Mouse (Mus musculus): ENCODE measurements at regions not wholly inside any gene's neighbourhood (a gene's known extent, or its start where the extent isn't known, plus 50 kb on each side); places are given as distances from the start of the nearest gene placed in this dataset.

GRCm38 (mm10) chr5:116933105-116933504 is 182.8 kb downstream of the Suds3 start:
- TF ChIP-seq CTCF (IDR thresholded peaks at IDR 0.05; ENCODE audit: insufficient read depth, low read depth, low read length) (no peak), POLR2A (IDR thresholded peaks at IDR 0.05; ENCODE audit: insufficient read depth, low read depth, low read length) (no peak)
- H3K27ac ChIP-seq (ENCODE audit: insufficient read depth, low read depth, low read length) = no peak overlapping the region
- H3K4me1 ChIP-seq (ENCODE audit: control insufficient read depth, insufficient read depth, low read length) = peaks cover 12% of the 10 kb centered on the region
- 94% methylated on average over 5 of the region's 5 CpGs for WGBS
- H3K4me3 ChIP-seq (ENCODE audit: insufficient read depth, low read depth, low read length) = no peak overlapping the region

GRCm38 (mm10) chr5:116923761-116924160 is 192.2 kb downstream of the Suds3 start:
- TF ChIP-seq CTCF (IDR thresholded peaks at IDR 0.05; ENCODE audit: insufficient read depth, low read depth, low read length) = no peak
- no peak for TF ChIP-seq POLR2A (IDR thresholded peaks at IDR 0.05; ENCODE audit: insufficient read depth, low read depth, low read length)
- 77% methylated on average over 4 of the region's 4 CpGs for WGBS
- Histone ChIP-seq H3K4me3 (ENCODE audit: insufficient read depth, low read depth, low read length) (no peak overlapping the region), H3K27ac (ENCODE audit: insufficient read depth, low read depth, low read length) (no peak overlapping the region), H3K4me1 (ENCODE audit: control insufficient read depth, insufficient read depth, low read length) (no peaks in the 10 kb centered on the region)

- Histone ChIP-seq H3K27ac (ENCODE audit: insufficient read depth, low read depth, low read length) (no peak overlapping the region), H3K4me1 (ENCODE audit: control insufficient read depth, insufficient read depth, low read length) (no peaks in the 10 kb centered on the region), H3K4me3 (ENCODE audit: insufficient read depth, low read depth, low read length) (no peak overlapping the region)
- WGBS = 45% methylated on average over 17 of the region's 17 CpGs
- TF ChIP-seq POLR2A (IDR thresholded peaks at IDR 0.05; ENCODE audit: insufficient read depth, low read depth, low read length) (no peak), CTCF (IDR thresholded peaks at IDR 0.05; ENCODE audit: insufficient read depth, low read depth, low read length) (no peak)
Measured at GRCm38 (mm10) chr5:116922059-116922671, 193.7 kb downstream of the Suds3 start.

GRCm38 (mm10) chr5:116914876-116915275 is 201.0 kb downstream of the Suds3 start:
- Histone ChIP-seq H3K4me3 (ENCODE audit: insufficient read depth, low read depth, low read length) (no peak overlapping the region), H3K4me1 (ENCODE audit: control insufficient read depth, insufficient read depth, low read length) (peaks cover 14% of the 10 kb centered on the region; the same call in 1 of the 2 replicates), H3K27ac (ENCODE audit: insufficient read depth, low read depth, low read length) (no peak overlapping the region)
- 51% methylated on average over 12 of the region's 12 CpGs for WGBS
- no peak for TF ChIP-seq CTCF (IDR thresholded peaks at IDR 0.05; ENCODE audit: insufficient read depth, low read depth, low read length)

- TF ChIP-seq POLR2A (IDR thresholded peaks at IDR 0.05; ENCODE audit: insufficient read depth, low read depth, low read length) (no peak), CTCF (IDR thresholded peaks at IDR 0.05; ENCODE audit: insufficient read depth, low read depth, low read length) (no peak)
- 95% methylated on average over 5 of the region's 5 CpGs for WGBS
- no peak overlapping the region for H3K27ac ChIP-seq (ENCODE audit: insufficient read depth, low read depth, low read length)
- 0 out of 2 replicates have a peak, but pooled peaks cover 2% of the 10 kb centered on the region for H3K4me1 ChIP-seq (ENCODE audit: control insufficient read depth, insufficient read depth, low read length)
- no peak overlapping the region for H3K4me3 ChIP-seq (ENCODE audit: insufficient read depth, low read depth, low read length)
Measured at GRCm38 (mm10) chr5:116900846-116901245, 215.1 kb downstream of the Suds3 start.

GRCm38 (mm10) chr5:116897391-116897790 is 218.5 kb downstream of the Suds3 start:
- no peak overlapping the region for H3K27ac ChIP-seq (ENCODE audit: insufficient read depth, low read depth, low read length)
- TF ChIP-seq POLR2A (IDR thresholded peaks at IDR 0.05; ENCODE audit: insufficient read depth, low read depth, low read length) (no peak), CTCF (IDR thresholded peaks at IDR 0.05; ENCODE audit: insufficient read depth, low read depth, low read length) (no peak)
- 82% methylated on average over 5 of the region's 5 CpGs for WGBS
- H3K4me1 ChIP-seq (ENCODE audit: control insufficient read depth, insufficient read depth, low read length) = peaks cover 10% of the 10 kb centered on the region
- H3K4me3 ChIP-seq (ENCODE audit: insufficient read depth, low read depth, low read length) = no peak overlapping the region

GRCm38 (mm10) chr5:116895036-116895783 is 220.7 kb downstream of the Suds3 start:
- TF ChIP-seq POLR2A (IDR thresholded peaks at IDR 0.05; ENCODE audit: insufficient read depth, low read depth, low read length) (no peak), CTCF (IDR thresholded peaks at IDR 0.05; ENCODE audit: insufficient read depth, low read depth, low read length) (no peak)
- WGBS = 14% methylated on average over 12 of the region's 12 CpGs
- Histone ChIP-seq H3K27ac (ENCODE audit: insufficient read depth, low read depth, low read length) (peak overlapping the region; percentile 41), H3K4me1 (ENCODE audit: control insufficient read depth, insufficient read depth, low read length) (peaks cover 10% of the 10 kb centered on the region), H3K4me3 (ENCODE audit: insufficient read depth, low read depth, low read length) (no peak overlapping the region)

GRCm38 (mm10) chr5:116894575-116894974 is 221.3 kb downstream of the Suds3 start:
- Histone ChIP-seq H3K27ac (ENCODE audit: insufficient read depth, low read depth, low read length) (0 out of 2 replicates have a peak overlapping the region, but pooled peaks have one; percentile 18), H3K4me1 (ENCODE audit: control insufficient read depth, insufficient read depth, low read length) (peaks cover 10% of the 10 kb centered on the region), H3K4me3 (ENCODE audit: insufficient read depth, low read depth, low read length) (no peak overlapping the region)
- WGBS = 75% methylated on average over 6 of the region's 6 CpGs
- no peak for TF ChIP-seq CTCF (IDR thresholded peaks at IDR 0.05; ENCODE audit: insufficient read depth, low read depth, low read length)
- TF ChIP-seq POLR2A (IDR thresholded peaks at IDR 0.05; ENCODE audit: insufficient read depth, low read depth, low read length) = no peak

- 92% methylated on average over 13 of the region's 13 CpGs for WGBS
- TF ChIP-seq POLR2A (IDR thresholded peaks at IDR 0.05; ENCODE audit: insufficient read depth, low read depth, low read length) = no peak
- no peak for TF ChIP-seq CTCF (IDR thresholded peaks at IDR 0.05; ENCODE audit: insufficient read depth, low read depth, low read length)
- no peak overlapping the region for H3K27ac ChIP-seq (ENCODE audit: insufficient read depth, low read depth, low read length)
- no peak overlapping the region for H3K4me3 ChIP-seq (ENCODE audit: insufficient read depth, low read depth, low read length)
- H3K4me1 ChIP-seq (ENCODE audit: control insufficient read depth, insufficient read depth, low read length) = peaks cover 10% of the 10 kb centered on the region
Measured at GRCm38 (mm10) chr5:116892877-116893276, 223.0 kb downstream of the Suds3 start.
